ENCODE assay signal across 19 mouse cellular contexts in the genomic region with DNA sequence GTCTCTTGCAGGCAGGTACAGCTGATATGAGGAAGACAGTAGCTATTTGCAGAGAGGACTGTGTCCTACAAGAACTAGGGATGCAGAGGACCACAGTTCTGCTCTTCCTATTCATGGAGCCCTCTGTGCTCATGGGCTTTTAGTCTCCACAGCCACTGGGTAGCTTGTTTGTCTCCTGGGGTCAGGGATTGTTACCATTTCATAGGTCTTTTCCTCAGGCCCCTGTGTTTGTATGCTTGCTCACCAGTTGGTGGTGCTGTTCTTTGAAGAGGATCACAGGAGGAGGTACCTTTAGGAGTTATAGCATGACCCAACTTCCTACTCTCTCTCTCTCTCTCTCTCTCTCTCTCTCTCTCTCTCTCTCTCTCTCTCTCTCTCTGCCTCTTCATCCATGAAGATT.
DNase-seq lines count a peak whose midpoint lies in the region; ATAC-seq and TF ChIP-seq lines count a peak whose summit lies in the region.
"Had no signal": no experiment of that assay in that cellular context is flagged by ENCODE, and none has a peak within 500 bp of the region (broad histone marks: within the 10 kb centered on the region; RNA-seq: fewer than 3 reads in every experiment).

No protein-coding gene starts in this region.

- intact Hi-C loops in heart, postnatal 10 days (cut with DNase I), result no loop called here

- peaks cover 11% of the 10 kb centered on the region for H3K4me1 ChIP-seq in heart, embryonic 10.5 days
- H3K4me1 ChIP-seq in midbrain, postnatal 0 days (ENCODE audit: insufficient read depth, low read length), result no peaks in the 10 kb centered on the region
- no peaks in the 10 kb centered on the region for H3K4me1 ChIP-seq in midbrain, embryonic 15.5 days
- H3K4me1 ChIP-seq: hindbrain, embryonic 13.5 days; neural tube, embryonic 12.5 days had no signal

- H3K9ac ChIP-seq in midbrain, postnatal 0 days (replicated peaks; ENCODE audit: low read length, poor library complexity, severe bottlenecking), result no peak overlapping the region
- H3K9ac ChIP-seq in midbrain, embryonic 15.5 days, result no peak overlapping the region
- H3K9ac ChIP-seq: embryonic facial prominence, embryonic 15.5 days; forebrain, embryonic 12.5 days; heart, embryonic 15.5 days; hindbrain, embryonic 13.5 days; neural tube, embryonic 12.5 days had no signal

- peak; percentile 61 for DNase-seq in heart, embryonic 10.5 days (ENCODE audit: low spot score)
- DNase-seq in heart, postnatal 10 days, result no peak
- DNase-seq in midbrain, postnatal 0 days (ENCODE audit: low spot score), result no peak
- peak; percentile 26 for DNase-seq in R1 (ENCODE audit: low read depth, low spot score)
- DNase-seq in spleen, postnatal 36 days (ENCODE audit: low spot score in 2 of 2), result no peak
- DNase-seq in spleen, adult 18-20 months, result no peak
- DNase-seq: adrenal gland, adult 2 months; cerebellum, adult 11-12 months; gastrocnemius, postnatal 36 days; kidney, adult 2 months; thymus, postnatal 14 days had no signal

- 0 out of 2 replicates have a peak, but pooled peaks have one; percentile 13 for TF ChIP-seq CTCF in midbrain, postnatal 0 days (IDR thresholded peaks at IDR 0.05)

- no peak overlapping the region for H3K4me3 ChIP-seq in heart, embryonic 10.5 days
- H3K4me3 ChIP-seq in midbrain, postnatal 0 days (ENCODE audit: low read depth, low read length), result no peak overlapping the region
- no peak overlapping the region for H3K4me3 ChIP-seq in midbrain, embryonic 15.5 days
- H3K4me3 ChIP-seq: embryonic facial prominence, embryonic 15.5 days; forebrain, embryonic 12.5 days; heart, embryonic 15.5 days; hindbrain, embryonic 13.5 days; neural tube, embryonic 12.5 days had no signal

- H3K4me2 ChIP-seq in midbrain, postnatal 0 days (ENCODE audit: low read depth, low read length, poor library complexity, severe bottlenecking), result no peak overlapping the region
- no peak overlapping the region for H3K4me2 ChIP-seq in midbrain, embryonic 15.5 days
- H3K4me2 ChIP-seq: embryonic facial prominence, embryonic 15.5 days; forebrain, embryonic 12.5 days; heart, embryonic 15.5 days; hindbrain, embryonic 13.5 days; neural tube, embryonic 12.5 days had no signal

- ATAC-seq in midbrain, postnatal 0 days (ENCODE audit: low FRiP score), result no peak
- ATAC-seq in midbrain, embryonic 15.5 days (replicated peaks), result no peak
- ATAC-seq: midbrain, embryonic 16.5 days had no signal

- no peaks in the 10 kb centered on the region for H3K36me3 ChIP-seq in heart, embryonic 10.5 days
- no peaks in the 10 kb centered on the region for H3K36me3 ChIP-seq in midbrain, postnatal 0 days (ENCODE audit: insufficient read depth, low read length)
- H3K36me3 ChIP-seq in midbrain, embryonic 15.5 days (replicated peaks), result no peaks in the 10 kb centered on the region
- H3K36me3 ChIP-seq: embryonic facial prominence, embryonic 15.5 days; forebrain, embryonic 12.5 days; heart, embryonic 15.5 days; hindbrain, embryonic 13.5 days; neural tube, embryonic 12.5 days had no signal

- H3K27me3 ChIP-seq in heart, embryonic 10.5 days (ENCODE audit: insufficient read depth, poor library complexity, severe bottlenecking), result no peaks in the 10 kb centered on the region
- no peaks in the 10 kb centered on the region for H3K27me3 ChIP-seq in midbrain, postnatal 0 days (ENCODE audit: insufficient read depth, low read length)
- H3K27me3 ChIP-seq in midbrain, embryonic 15.5 days (replicated peaks), result no peaks in the 10 kb centered on the region
- H3K27me3 ChIP-seq: embryonic facial prominence, embryonic 15.5 days; forebrain, embryonic 12.5 days; heart, embryonic 15.5 days; hindbrain, embryonic 13.5 days; neural tube, embryonic 12.5 days had no signal

- H3K27ac ChIP-seq in heart, embryonic 10.5 days, result no peak overlapping the region
- no peak overlapping the region for H3K27ac ChIP-seq in midbrain, postnatal 0 days (ENCODE audit: low read depth, low read length)
- no peak overlapping the region for H3K27ac ChIP-seq in midbrain, embryonic 15.5 days
- H3K27ac ChIP-seq: embryonic facial prominence, embryonic 15.5 days; forebrain, embryonic 12.5 days; heart, embryonic 15.5 days; hindbrain, embryonic 13.5 days; macrophage; neural tube, embryonic 12.5 days had no signal

- H3K9me3 ChIP-seq in heart, embryonic 10.5 days, result no peaks in the 10 kb centered on the region
- no peaks in the 10 kb centered on the region for H3K9me3 ChIP-seq in midbrain, postnatal 0 days (ENCODE audit: low read length)
- H3K9me3 ChIP-seq in midbrain, embryonic 15.5 days, result no peaks in the 10 kb centered on the region
- H3K9me3 ChIP-seq: embryonic facial prominence, embryonic 15.5 days; forebrain, embryonic 12.5 days; heart, embryonic 15.5 days; hindbrain, embryonic 13.5 days; neural tube, embryonic 12.5 days had no signal

Comparison
In these comparisons a context has a peak if more than half of its experiments do, and no peak if none do; other contexts are left out.
1. DNase-seq: peak in heart, embryonic 10.5 days (single experiment) and R1 (single experiment); none in heart, postnatal 10 days (0 of 2), midbrain, postnatal 0 days (single experiment), spleen, postnatal 36 days (0 of 2) and spleen, adult 18-20 months (0 of 2).